Mouse (Mus musculus): ENCODE results near the gene Elmsan1.

Elmsan1 gene

DNA sequence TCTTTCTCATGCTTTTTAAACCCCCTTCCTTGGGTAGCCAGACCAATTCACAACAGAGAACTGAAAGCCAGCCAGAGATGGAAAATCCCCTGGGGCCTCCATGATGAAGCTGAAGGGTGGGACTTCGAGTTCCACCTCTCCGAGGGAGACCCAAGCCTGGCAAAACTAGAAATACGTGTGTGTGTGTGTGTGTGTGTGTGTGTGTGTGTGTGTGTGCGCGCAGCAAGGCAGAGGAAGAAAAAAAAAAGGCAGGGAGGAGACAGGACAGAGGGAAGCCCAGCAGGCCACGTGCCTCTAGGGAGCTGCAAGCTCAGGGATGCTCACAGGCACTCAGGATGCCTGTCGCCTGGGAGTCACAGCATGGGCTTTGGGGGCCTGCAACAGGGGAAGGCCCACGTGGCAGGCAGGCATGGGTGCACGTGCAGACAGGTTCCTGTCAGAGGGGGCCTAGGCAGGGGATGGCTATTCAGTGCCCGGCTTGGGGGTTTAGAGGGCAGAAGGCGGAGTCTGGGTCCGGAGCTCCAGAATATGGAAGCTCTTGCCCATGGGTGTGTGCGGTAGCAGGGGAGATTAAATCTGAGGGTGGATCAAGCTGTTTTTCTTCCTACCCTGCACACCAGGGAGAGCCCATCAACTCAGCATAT, 42.4 kb downstream of the Elmsan1 start:
- no peak for DNase-seq (ENCODE audit: low spot score)

DNA sequence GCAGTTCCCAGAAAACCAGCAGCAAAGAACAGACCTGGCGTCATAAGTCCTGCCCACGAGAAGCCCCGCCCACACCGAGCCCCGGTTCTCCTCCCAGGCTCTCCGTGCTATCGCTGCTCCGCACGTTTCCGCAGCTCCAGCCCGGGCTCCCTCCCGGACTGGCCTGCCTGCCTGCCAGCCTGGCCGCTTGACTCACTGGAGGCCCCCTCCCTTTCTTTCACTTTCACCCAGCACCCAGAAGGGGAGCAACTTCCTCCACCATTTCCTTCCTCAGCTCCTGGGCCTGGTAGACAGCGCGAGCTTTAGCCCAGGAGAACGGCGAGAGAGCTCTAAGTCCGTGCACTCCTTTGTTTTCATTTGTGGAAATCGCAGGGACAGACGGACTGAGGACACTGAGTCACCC, 43.0 kb downstream of the Elmsan1 start:
- DNase-seq (ENCODE audit: low spot score) = peak; percentile 86

DNA sequence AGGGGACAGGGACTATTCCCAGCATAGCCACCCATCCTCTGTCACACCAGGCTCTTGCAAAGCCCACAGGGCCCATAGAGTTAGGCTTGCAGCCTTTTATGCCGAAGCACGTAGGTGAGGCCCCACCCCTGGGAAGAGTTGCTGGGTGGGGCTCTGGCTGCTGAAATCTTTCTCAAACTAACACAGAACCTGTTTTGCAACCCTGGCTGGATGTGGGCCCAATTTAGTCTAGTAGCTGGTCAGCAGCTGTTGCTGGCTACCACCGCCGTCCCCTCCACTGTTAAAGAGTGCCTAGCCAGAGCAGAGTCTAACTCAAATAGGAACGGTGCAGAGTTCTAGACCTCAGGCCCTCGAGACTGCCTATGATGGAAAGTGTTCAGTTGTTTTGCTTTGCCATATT, 43.8 kb downstream of the Elmsan1 start:
- no peak for DNase-seq (ENCODE audit: low spot score)

DNA sequence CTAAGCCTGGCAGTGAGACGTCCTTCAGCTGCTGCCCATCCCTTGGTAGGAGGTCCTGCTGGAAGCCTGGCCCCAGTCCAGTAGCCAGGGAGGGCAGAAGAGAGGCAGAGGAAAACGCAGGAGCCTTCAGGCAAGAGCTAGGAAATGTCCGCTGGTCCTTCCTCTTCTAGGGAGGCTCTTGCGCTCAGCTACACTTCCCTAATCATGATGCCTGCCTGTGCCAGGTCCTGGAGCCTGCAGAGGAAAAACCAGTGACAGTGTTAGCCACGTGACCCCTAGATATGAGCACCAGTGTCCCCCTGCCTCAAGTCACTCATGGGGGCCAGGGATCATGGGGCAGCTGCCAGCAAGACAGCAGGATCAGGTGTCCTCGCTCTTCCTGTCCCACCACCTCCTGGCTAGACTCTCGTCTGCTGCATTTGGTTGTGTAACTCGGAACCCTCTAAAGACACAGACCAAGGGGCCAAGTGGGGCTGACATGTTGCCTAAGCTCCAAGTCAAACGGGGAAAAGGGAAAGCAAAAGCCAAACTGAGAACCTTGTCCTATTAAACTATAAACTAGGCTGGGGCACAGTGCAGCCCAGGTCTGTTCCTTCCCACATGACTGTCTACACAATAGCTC, 44.4 kb downstream of the Elmsan1 start:
- no peak for DNase-seq (ENCODE audit: low spot score)

DNA sequence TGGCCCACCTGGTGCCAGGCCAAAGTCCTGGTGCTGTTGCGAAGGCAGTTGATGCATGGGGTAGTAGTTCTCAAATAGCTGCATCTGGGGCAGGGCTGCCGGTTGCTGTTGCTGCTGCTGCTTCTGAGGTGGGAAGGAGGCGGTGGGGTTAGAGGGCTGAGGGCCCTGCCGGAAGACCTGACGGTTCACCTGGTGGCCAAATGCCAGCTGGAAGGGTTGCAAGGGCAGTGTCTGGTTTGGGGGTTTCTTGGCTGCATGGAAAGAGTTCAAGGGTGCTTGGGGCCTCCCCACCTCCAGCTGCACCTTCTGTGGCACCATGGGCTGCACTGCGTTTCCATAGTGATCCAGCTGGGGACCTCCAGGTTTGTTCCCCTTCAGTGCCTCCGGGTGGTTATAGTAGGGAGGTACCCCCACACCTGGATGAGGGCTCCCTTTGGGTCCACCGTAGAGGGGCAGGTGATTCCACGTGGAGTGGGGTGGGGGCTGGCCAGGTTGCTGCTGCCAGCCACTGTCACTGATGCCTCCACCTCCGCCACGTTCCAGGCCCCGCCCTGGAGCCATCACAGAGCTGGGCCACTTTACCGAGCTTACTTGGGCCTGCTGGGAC, 45.3 kb downstream of the Elmsan1 start:
- no peak for DNase-seq (ENCODE audit: low spot score)

DNA sequence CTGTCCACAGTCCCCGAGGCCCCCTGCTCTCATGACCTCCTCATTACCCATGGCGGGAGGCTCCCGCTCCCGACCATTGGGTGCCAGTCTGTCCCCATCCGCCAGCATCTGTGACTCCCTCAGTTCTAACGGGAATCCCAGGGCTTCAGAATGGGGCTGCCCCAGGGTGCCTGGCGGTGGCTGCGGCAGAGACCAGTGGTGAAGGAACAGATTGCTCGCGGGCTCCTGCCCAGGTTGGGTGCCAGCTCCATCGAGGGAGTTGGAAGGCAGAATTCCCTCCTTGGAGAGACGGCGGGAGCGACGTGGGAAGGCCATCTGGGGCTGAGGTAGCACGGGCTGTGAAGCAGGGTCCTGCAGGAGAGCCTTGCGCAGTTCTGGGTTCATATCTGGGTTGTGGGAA, 45.8 kb downstream of the Elmsan1 start:
- no peak for DNase-seq (ENCODE audit: low spot score)

DNA sequence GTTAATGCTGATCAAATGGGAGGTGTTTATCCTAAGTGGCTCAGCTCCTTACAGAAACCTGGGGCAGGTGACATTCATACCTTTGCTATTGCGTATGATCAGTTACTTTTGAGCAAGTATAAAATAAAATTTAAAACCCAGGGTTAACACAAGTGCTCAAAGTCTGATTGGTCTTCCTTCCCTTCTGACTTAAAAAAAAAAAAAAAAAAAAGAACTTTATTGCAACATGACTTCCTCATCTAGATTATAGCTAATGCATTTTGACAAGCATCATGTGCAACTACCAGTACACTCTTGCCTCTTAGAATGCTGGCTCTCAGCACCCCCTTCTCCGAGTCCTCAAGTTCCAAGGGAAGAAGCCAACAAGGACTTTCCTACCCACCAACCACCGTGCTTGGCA, 46.5 kb downstream of the Elmsan1 start:
- no peak for DNase-seq (ENCODE audit: low spot score)

DNA sequence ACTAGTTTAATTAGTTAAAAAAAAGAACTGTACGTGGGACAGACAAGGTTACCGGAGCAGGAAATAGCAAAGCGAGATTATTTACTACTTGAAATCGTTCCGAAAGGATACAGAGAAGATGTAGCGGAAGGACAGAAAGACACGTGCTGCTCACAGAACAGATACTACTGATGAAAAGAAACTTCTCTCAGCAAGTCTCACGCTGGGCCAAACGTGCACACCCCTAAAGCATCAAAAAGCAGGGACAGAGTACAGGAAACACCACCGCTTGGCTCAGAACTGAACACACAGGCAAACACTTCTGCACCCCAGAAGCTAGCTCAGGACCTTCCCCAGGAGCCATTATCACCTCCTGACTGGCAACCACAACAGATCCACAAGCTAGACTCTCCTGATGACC, 48.1 kb downstream of the Elmsan1 start:
- DNase-seq (ENCODE audit: low spot score) = no peak

DNA sequence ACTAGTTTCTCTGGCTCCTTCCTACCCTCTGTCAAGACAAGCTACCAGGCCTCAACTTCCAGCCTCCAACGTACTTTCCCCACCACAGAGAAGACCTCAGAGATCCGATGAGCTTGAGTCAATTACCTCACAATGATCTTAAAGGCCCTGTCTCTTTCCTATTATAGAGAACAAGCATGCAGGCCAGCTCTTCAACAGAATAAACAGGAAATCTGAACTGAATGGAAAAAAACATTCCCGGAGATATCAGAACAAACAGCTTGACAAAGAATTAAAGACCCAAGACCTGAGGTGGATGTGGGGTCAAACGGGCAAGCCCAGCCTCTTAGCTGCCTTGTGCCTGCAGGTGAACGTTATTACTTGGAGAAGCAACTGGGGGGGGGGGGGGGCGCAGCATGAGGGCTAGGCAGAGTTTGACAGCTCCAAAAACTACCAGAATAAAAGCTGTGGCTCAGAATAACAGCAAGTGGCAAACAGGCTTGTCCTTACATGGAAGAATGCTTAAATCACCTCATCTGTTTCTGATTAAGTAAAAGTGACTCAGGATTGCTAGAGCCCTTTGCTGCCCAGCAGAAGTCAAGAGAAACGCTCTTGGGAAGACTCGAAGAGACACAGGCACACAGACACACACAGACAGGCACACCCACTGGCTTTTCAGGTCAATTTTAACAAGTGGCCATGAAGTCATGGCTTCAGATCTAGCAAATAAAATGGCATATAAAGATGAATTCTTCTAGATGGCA, 52.9 kb downstream of the Elmsan1 start:
- DNase-seq (ENCODE audit: low spot score) = no peak

DNA sequence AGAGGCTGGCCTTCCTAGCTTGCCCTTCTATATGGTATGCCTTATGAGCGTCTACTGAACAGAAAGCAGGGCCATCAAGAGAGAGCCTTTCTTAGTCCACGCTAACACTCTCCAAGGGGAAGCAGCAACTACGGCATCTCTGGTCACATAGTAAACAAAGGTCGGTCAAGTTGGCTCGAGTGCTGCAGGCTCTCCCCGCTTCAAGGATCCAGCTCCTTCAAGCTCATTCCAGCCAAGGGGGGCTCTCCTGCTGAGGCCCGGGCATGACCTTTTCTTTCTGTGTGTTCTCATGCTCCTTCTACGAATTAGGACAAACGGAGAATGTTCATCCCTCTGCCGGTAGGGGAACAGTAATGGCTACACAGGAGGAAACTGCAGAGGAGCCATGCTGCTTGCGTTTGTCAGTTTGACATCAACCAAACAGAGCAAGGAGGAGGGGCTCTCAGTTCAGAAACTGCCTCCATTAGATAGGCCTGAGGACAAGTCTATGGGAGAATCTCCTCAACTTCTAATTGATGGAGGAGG, 55.0 kb downstream of the Elmsan1 start:
- no peak for DNase-seq (ENCODE audit: low spot score)

DNA sequence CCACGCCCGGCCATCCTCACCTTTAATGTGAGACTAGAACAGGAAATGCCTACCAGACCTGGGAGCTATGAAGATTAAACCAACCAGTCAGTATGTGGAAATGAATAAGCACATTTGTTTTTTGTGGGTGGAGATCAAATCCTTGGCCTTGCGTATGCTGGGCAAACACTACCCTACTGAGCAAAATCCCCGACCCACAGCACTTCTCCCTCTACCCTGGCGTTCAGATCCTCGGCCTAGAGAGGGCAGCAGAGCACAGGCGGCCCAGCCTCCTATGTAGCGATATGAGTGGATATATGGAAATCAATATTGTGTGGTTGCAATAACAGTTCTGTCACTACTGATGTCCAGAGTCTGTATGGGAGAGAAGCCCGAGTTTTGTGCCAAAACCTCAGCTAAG, 55.5 kb downstream of the Elmsan1 start:
- no peak for DNase-seq (ENCODE audit: low spot score)

DNA sequence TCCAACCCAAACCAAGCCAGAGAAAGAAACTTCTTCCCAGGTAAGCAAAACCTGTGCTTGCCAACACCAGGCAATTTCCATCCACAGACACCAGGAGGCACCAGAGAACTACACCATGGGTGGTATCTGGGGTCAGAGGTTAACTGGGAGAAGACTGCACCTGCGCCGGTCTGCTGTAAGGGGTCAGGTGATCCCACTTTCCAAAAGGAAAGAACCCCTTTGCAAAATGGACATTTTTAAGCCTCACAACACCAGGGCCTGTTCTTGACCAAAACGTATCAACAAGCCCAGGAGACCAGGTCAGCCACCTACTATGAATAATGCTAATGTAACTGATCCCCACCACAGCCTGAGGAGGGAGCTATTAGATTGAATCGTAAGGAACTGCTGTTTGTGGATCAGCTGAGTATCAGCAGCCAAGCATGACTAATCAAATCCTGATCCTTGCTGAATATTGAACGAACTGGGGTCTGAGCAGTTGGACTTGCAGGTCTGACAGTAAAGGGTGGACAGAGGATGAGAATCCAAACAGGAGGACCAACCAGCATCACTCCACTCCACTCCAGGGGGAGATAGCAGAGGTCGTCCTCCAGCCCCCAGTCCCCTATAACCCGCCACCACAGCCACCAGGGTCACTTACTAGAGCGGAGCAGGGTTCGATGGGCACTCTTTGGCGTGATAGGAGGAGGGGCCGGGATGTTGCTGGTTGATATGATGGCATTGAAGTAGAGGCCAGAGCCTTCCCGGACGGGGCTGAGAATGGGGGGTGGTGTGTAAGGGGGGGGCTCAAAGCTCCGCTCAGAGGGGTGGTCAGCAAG, 56.9 kb downstream of the Elmsan1 start:
- peak; percentile 61 for DNase-seq (ENCODE audit: low spot score)

DNA sequence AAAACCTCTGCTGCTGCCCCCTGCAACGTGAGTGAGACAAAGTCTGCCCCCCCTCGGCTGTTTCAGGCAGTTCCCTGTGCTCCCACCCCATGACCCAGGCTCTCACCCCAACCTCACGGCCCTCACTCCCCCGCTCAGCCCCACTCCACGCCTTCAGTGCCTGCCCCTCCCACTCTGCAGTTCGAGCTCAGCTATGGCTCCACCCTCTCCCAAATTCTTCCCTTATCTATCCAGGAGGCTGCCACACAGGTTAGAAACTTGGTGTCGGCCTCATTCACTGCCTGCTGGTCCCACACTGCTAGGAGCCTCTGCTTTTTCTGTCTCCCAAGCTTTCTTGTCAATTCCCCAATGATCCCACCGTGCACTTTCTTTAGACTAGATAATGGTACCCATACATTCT, 57.6 kb downstream of the Elmsan1 start:
- no peak for DNase-seq (ENCODE audit: low spot score)

DNA sequence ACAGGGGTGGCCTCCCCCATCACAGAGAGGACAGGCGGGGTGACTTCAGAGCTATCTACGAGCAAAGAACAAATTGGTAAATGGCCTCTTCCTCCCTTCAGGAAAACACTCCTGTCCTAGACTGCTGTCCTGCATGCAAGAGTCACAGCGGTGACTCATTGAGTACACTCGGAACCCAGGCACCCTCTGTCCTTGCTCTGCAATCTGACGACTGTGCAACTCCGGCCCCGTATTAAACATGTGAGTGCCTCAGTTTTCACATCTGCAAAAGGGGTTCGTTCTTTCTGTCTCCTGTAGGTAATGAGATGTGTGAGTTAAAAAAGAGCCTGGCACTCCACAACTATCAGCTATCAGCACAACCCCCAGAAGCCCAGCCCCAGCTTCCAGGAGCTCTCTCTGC, 58.2 kb downstream of the Elmsan1 start:
- DNase-seq (ENCODE audit: low spot score) = no peak

DNA sequence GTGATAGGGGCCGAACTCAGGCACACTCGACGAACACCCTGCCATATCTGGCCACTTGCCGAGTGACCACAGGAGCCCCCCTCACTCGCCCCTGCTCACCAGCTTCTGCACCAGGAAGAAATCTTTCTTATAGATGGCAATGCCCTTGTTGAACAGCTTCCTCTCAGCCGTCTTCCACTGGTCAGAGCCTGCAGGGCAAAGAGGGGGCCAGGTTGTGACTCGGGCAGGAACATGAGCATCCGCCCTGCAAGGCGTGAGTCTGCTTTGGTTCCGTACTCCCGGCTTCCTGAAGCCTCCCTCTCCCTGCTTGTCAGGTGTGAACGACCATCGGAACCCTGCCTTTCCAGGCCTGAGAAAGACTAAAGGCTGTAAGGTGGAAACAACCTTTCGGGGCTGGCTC, 60.5 kb downstream of the Elmsan1 start:
- DNase-seq (ENCODE audit: low spot score) = no peak

DNA sequence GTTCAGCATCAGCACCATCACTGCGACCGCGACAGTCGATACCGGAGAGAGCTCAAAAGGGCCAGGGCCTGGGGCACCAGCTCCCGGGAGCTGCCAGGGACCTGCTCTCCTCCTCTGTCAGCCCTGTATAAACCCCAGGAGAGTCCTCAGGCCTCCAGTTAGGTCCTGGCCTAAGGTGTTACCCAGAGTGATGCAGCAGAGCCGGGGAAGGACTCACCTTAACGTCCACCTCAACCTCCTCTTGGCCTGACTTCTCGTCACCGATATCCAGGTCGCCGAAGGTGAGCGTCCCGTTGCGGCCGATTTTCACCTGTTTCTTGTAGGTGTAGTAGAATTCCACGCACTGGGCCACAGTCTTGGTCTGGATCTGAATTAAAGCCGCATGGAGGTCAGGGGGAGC, 62.5 kb downstream of the Elmsan1 start:
- DNase-seq (ENCODE audit: low spot score) = no peak

DNA sequence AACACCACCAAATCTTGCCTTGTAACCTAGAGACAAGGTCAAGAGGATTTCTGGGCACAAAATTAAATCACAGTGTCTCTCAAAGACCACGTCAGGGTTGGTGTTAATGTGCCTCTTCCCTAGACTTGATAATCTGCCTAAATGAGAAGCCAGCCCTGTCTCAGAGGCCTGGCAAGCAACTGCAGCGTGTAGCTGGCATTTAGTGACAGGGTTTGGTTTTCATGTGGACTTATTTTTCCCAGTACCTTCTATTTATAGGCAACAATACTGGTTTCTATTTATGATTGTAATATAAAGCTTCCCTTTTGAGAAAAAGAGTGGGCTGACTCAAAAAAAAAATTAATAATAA, 63.2 kb downstream of the Elmsan1 start:
- no peak for DNase-seq (ENCODE audit: low spot score)

DNA sequence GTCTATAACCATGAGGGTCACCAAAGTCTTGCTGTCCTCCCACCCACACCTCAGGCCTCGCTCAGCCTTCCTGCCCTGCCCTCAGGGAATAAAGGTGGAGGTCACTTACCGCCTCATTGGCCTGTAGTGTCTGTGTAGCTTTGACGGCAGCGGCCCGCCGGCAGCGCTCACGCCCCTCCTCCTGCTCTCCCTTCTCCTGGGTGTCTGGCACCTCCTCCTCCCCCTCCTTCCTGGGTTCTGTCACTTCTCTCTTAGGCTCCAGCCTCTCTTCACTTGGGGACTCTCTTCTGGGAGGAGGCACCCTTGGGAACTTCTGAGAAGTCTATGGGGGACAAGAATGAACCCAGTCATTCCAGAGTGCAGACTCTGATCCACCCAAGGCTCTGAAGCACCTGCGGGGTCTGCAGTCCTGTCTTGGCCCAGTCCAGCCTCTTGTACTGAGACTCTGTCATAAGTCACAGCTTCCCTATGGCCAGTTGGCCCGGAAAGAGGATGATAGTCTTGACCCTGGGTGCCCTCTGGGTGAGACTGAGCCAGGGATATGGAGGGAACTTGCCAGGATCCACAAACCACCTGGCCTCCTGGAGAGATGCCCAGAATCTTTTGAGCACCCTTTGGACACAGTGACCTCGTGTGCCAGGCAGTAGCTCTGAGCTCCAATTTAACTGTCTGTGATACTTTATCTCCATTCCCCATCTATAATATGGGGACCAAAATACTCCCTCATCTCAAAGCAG, 63.7 kb downstream of the Elmsan1 start:
- DNase-seq (ENCODE audit: low spot score) = no peak

DNA sequence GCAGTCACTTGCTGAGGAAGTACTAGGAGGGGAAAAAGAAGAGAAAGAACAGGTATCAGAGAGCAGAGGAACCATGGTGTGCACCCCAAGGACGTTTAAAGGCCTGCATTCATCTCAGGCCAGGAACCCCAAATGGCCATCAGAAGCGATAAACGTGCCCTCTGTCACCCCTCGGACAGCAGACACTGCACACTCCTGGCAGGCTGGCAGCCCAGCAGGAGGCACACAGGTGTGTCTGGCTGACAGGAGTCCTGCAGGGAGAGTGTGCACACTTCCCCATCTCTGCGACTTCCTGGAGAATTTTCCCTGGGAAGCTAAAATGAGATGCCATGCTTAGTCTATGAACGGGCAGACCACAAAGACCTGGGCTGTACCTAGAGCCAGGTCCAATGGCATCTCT, 65.3 kb downstream of the Elmsan1 start:
- no peak for DNase-seq (ENCODE audit: low spot score)

DNA sequence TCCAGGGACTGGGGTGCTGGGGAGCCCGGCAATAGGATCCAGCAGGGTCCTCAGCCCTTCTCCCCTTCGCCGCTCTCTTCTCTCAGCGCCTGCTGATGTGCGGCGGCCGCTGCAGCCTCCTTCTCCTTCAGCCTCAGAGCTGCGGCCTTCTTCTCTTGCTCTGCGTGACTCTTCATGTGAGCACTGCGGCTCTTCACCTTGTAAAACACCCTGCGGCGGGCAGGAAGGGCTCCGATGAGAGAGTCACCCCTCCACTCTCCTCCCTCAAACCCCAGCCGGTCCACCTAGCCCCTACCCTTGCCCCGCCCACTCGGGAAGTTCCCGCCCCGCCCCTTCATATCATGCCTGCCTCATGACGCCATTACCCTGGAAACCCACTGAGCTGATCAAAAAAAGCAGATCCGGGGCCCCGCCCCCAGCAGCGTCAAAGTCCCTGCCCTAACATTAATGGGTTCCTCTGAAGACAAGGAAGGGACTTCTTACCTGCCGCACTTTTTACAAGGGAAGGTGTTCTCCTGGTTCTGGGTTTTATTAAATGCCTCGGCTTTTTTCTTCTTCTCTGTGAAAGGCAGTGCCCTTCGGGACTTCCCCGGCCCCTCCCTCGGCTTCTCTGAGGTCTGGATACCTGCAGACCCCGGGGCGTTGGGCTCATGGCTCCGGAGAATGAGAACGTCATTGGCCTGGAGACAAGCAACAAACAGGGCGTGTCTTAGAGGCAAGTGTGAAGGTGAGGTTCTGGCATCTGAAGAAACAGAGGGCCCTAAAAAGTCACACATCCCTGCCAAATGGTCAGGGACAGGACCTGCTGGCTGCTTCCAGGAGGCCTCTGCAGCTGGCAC, 66.1 kb downstream of the Elmsan1 start:
- no peak for DNase-seq (ENCODE audit: low spot score)

DNA sequence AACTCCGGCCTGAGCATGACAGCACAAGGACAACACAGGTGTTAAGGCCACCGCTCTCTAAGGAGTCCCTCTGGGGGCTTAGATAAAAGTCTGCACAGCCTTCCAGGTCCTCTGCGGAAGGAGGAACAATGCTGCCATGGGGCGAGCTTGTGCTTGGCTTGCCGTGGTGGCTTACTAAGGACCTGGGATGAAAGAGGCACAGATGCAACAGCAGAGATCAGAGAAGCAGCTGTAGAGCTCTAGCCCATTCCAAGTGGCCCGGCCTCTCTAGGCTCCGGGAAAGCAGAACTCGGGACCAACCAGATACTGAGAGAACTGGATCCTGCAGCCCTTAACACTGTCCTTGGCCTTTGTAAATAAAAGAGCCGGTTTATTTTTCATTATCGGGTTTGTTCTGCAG, 66.8 kb downstream of the Elmsan1 start:
- no peak for DNase-seq (ENCODE audit: low spot score)

Measured in spleen, adult 12 weeks (tissue).